Mouse (Mus musculus) liver, postnatal 0 days (tissue): ENCODE data around the gene Sfta2.

Experiments used
- CTCF ChIP-seq: sonication (generic); IDR thresholded peaks from 2 replicates; pipeline ENCODE4 v1.5.1; 2016; ENCODE audit warnings: antibody characterized with exemption, low read depth
- EP300 ChIP-seq: IDR thresholded peaks from 2 replicates; pipeline ENCODE4 v1.6.1; 2016; ENCODE audit warnings: antibody characterized with exemption, low read depth, mild to moderate bottlenecking

DNA sequence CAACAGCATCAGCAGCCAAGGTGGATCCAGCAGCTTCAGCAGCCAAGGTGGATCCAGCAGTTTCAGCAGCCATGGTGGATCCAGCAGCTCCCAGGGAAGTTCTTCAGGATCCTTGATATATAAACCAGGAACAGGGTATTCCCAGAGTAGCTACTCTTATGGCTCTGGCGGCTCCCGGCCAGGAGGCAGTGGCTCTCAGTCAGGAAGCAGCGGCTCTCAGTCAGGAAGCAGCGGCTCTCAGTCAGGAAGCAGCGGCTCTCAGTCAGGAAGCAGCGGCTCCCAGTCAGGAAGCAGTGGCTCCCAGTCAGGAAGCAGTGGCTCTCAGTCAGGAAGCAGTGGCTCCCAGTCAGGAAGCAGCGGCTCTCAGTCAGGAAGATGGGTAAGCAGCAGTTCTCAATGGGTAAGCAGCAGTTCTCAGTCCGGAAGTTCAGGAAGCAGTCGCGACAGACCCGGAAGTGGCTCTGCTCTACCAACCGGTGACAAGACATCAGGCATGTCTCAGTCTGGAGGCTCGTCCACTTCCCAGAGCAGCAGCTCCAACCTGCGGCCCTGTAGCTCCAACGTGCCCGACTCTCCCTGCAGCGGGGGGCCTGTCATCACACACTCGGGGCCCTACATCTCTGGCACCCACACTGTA is 46.5 kb upstream of the Sfta2 start:
- TF ChIP-seq CTCF (no peak), EP300 (no peak)
